Mouse (Mus musculus): ENCODE data around the gene Gm13288. TPM values are rescaled to one million over a fixed set of nuclear protein-coding genes. Genes with fewer than 3 reads are reported as not detected.
"Not testable (repeated sequence)": the region's sequence is repeated elsewhere in the genome, so short reads cannot be mapped to it uniquely, and the experiment has no call there.

The Gm13288 gene
- polyA plus RNA-seq, 1 experiment from 2014 or later, result 0.05 TPM

DNA sequence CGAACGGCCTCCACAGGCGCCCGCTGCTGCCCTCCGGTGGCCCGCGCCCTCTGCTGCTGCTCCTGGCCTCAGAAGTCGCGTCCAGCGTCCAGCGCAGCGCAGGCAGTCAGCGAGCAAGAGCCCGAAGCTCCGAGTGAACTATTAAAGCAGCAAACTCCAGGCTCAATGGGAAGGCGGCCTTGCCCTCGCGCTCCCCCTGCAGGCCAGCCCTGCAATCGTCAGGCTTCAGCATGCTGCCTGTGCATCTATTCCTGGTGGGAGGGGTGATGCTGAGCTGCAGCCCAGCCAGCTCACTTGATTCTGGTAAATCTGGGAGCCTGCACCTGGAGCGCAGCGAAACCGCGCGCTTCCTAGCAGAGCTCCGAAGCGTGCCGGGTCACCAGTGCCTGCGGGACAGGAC lies 16.9 kb upstream of the Gm13288 start, which contains the start of gene Gm13277:
TSS of gene Gm13277 (plus strand) at position 231 of the 400 bp plus-strand sequence.
- H3K4me2 ChIP-seq (replicated peaks; ENCODE audit: low read depth, low read length); H3K27me3 ChIP-seq (replicated peaks; ENCODE audit: insufficient read depth, low read length); H3K4me3 ChIP-seq (ENCODE audit: low read depth, low read length); DNase-seq (ENCODE audit: low spot score); H3K4me1 ChIP-seq (ENCODE audit: insufficient read depth, low read depth, low read length); H3K27ac ChIP-seq (ENCODE audit: low read length); ATAC-seq; H3K9ac ChIP-seq (replicated peaks; ENCODE audit: low read depth); H3K36me3 ChIP-seq (ENCODE audit: insufficient read depth, low read length); H3K9me3 ChIP-seq (ENCODE audit: low read length): not testable (repeated sequence)
- TF ChIP-seq CTCF (IDR thresholded peaks at IDR 0.05), result peak; percentile 60
- no CpG with 5 or more reads among the region's 28 CpGs for WGBS

DNA sequence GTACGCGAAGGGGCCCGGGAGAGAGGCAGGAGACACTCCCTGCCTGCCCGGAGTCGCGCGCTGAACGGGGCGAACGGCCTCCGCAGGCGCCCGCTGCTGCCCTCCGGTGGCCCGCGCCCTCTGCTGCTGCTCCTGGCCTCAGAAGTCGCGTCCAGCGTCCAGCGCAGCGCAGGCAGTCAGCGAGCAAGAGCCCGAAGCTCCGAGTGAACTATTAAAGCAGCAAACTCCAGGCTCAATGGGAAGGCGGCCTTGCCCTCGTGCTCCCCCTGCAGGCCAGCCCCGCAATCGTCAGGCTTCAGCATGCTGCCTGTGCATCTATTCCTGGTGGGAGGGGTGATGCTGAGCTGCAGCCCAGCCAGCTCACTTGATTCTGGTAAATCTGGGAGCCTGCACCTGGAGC lies 14.1 kb upstream of the Gm13288 start, which contains the start of gene Gm13278:
TSS of gene Gm13278 (plus strand) at position 301 of the 400 bp plus-strand sequence.
- not testable (repeated sequence) for H3K27ac ChIP-seq (ENCODE audit: low read length); H3K9ac ChIP-seq (replicated peaks; ENCODE audit: low read depth); H3K9me3 ChIP-seq (ENCODE audit: low read length); H3K4me3 ChIP-seq (ENCODE audit: low read depth, low read length); H3K4me1 ChIP-seq (ENCODE audit: insufficient read depth, low read depth, low read length); H3K36me3 ChIP-seq (ENCODE audit: insufficient read depth, low read length); H3K27me3 ChIP-seq (replicated peaks; ENCODE audit: insufficient read depth, low read length); H3K4me2 ChIP-seq (replicated peaks; ENCODE audit: low read depth, low read length); DNase-seq (ENCODE audit: low spot score); ATAC-seq
- WGBS, result no CpG with 5 or more reads among the region's 28 CpGs

DNA sequence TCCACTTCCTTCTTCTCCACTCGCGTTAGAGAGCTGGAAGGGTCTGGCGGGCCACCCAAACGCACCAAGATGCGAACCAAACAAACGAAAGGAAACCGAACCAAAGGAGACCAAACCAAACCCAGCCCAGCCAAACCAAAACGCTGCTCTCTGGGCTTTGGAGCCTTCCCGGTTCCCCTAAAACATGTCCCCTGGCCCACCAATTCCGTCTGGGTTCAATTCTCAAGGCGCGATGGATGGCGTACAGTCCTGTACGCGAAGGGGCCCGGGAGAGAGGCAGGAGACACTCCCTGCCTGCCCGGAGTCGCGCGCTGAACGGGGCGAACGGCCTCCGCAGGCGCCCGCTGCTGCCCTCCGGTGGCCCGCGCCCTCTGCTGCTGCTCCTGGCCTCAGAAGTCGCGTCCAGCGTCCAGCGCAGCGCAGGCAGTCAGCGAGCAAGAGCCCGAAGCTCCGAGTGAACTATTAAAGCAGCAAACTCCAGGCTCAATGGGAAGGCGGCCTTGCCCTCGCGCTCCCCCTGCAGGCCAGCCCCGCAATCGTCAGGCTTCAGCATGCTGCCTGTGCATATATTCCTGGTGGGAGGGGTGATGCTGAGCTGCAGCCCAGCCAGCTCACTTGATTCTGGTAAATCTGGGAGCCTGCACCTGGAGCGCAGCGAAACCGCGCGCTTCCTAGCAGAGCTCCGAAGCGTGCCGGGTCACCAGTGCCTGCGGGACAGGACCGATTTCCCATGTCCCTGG lies 11.2 kb upstream of the Gm13288 start, which contains the start of gene Gm13275:
TSS of gene Gm13275 (plus strand) at position 552 of the 740 bp plus-strand sequence.
- not testable (repeated sequence) for DNase-seq (ENCODE audit: low spot score); ATAC-seq; H3K4me3 ChIP-seq (ENCODE audit: low read depth, low read length); H3K4me1 ChIP-seq (ENCODE audit: insufficient read depth, low read depth, low read length); H3K4me2 ChIP-seq (replicated peaks; ENCODE audit: low read depth, low read length); H3K9me3 ChIP-seq (ENCODE audit: low read length); H3K27ac ChIP-seq (ENCODE audit: low read length); H3K9ac ChIP-seq (replicated peaks; ENCODE audit: low read depth); H3K36me3 ChIP-seq (ENCODE audit: insufficient read depth, low read length); H3K27me3 ChIP-seq (replicated peaks; ENCODE audit: insufficient read depth, low read length)
- TF ChIP-seq CTCF (IDR thresholded peaks at IDR 0.05), result peak; percentile 49
- WGBS, result 0% methylated on average over 6 of the region's 52 CpGs

DNA sequence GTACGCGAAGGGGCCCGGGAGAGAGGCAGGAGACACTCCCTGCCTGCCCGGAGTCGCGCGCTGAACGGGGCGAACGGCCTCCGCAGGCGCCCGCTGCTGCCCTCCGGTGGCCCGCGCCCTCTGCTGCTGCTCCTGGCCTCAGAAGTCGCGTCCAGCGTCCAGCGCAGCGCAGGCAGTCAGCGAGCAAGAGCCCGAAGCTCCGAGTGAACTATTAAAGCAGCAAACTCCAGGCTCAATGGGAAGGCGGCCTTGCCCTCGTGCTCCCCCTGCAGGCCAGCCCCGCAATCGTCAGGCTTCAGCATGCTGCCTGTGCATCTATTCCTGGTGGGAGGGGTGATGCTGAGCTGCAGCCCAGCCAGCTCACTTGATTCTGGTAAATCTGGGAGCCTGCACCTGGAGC lies 8.2 kb upstream of the Gm13288 start, which contains the start of gene Gm13279:
TSS of gene Gm13279 (plus strand) at position 301 of the 400 bp plus-strand sequence.
- H3K36me3 ChIP-seq (ENCODE audit: insufficient read depth, low read length); H3K4me1 ChIP-seq (ENCODE audit: insufficient read depth, low read depth, low read length); DNase-seq (ENCODE audit: low spot score); H3K27ac ChIP-seq (ENCODE audit: low read length); H3K9ac ChIP-seq (replicated peaks; ENCODE audit: low read depth); ATAC-seq; H3K4me3 ChIP-seq (ENCODE audit: low read depth, low read length); H3K27me3 ChIP-seq (replicated peaks; ENCODE audit: insufficient read depth, low read length); H3K4me2 ChIP-seq (replicated peaks; ENCODE audit: low read depth, low read length); H3K9me3 ChIP-seq (ENCODE audit: low read length): not testable (repeated sequence)
- no CpG with 5 or more reads among the region's 28 CpGs for WGBS

DNA sequence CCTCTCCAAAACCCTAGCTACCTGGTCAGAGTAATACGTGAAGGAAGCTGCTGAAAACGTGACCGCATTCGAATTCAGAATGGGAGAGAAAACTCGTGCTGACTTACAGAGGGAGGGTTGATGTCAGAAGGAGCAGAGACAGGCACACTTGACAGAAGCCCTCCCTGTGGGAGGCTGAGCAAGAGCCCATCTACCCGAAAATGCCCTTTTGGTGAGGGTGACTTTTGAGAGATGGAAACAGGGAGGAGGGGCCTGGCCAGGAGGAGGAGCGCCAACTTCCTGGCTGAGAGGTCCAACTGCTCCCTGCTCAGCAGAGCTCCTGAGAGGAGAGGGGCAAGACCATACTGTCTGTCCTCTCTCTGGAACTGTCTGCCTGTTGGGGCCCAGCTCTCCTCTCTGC lies 6.0 kb upstream of the Gm13288 start, which contains the start of gene Gm13285:
TSS of gene Gm13285 (plus strand) at position 301 of the 400 bp plus-strand sequence.
- not testable (repeated sequence) for H3K4me2 ChIP-seq (replicated peaks; ENCODE audit: low read depth, low read length); H3K36me3 ChIP-seq (ENCODE audit: insufficient read depth, low read length); H3K4me3 ChIP-seq (ENCODE audit: low read depth, low read length); ATAC-seq; H3K4me1 ChIP-seq (ENCODE audit: insufficient read depth, low read depth, low read length); H3K9ac ChIP-seq (replicated peaks; ENCODE audit: low read depth); H3K9me3 ChIP-seq (ENCODE audit: low read length); DNase-seq (ENCODE audit: low spot score); H3K27ac ChIP-seq (ENCODE audit: low read length); H3K27me3 ChIP-seq (replicated peaks; ENCODE audit: insufficient read depth, low read length)
- WGBS, result 14% methylated on average over 1 of the region's 7 CpGs

DNA sequence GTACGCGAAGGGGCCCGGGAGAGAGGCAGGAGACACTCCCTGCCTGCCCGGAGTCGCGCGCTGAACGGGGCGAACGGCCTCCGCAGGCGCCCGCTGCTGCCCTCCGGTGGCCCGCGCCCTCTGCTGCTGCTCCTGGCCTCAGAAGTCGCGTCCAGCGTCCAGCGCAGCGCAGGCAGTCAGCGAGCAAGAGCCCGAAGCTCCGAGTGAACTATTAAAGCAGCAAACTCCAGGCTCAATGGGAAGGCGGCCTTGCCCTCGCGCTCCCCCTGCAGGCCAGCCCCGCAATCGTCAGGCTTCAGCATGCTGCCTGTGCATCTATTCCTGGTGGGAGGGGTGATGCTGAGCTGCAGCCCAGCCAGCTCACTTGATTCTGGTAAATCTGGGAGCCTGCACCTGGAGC lies 2.4 kb upstream of the Gm13288 start, which contains the start of gene Gm13287:
TSS of gene Gm13287 (plus strand) at position 301 of the 400 bp plus-strand sequence.
- not testable (repeated sequence) for DNase-seq (ENCODE audit: low spot score); H3K4me2 ChIP-seq (replicated peaks; ENCODE audit: low read depth, low read length); ATAC-seq; H3K36me3 ChIP-seq (ENCODE audit: insufficient read depth, low read length); H3K4me1 ChIP-seq (ENCODE audit: insufficient read depth, low read depth, low read length); H3K4me3 ChIP-seq (ENCODE audit: low read depth, low read length); H3K27ac ChIP-seq (ENCODE audit: low read length); H3K27me3 ChIP-seq (replicated peaks; ENCODE audit: insufficient read depth, low read length); H3K9me3 ChIP-seq (ENCODE audit: low read length); H3K9ac ChIP-seq (replicated peaks; ENCODE audit: low read depth)
- WGBS, result no CpG with 5 or more reads among the region's 29 CpGs

DNA sequence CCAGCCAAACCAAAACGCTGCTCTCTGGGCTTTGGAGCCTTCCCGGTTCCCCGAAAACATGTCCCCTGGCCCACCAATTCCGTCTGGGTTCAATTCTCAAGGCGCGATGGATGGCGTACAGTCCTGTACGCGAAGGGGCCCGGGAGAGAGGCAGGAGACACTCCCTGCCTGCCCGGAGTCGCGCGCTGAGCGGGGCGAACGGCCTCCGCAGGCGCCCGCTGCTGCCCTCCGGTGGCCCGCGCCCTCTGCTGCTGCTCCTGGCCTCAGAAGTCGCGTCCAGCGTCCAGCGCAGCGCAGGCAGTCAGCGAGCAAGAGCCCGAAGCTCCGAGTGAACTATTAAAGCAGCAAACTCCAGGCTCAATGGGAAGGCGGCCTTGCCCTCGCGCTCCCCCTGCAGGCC lies 430 bp downstream of the Gm13288 start:
- not testable (repeated sequence) for H3K4me3 ChIP-seq (ENCODE audit: low read depth, low read length); H3K36me3 ChIP-seq (ENCODE audit: insufficient read depth, low read length); H3K9ac ChIP-seq (replicated peaks; ENCODE audit: low read depth); H3K4me2 ChIP-seq (replicated peaks; ENCODE audit: low read depth, low read length); H3K27me3 ChIP-seq (replicated peaks; ENCODE audit: insufficient read depth, low read length); H3K4me1 ChIP-seq (ENCODE audit: insufficient read depth, low read depth, low read length); DNase-seq (ENCODE audit: low spot score); ATAC-seq; H3K9me3 ChIP-seq (ENCODE audit: low read length); H3K27ac ChIP-seq (ENCODE audit: low read length)
- peak; percentile 43 for TF ChIP-seq CTCF (IDR thresholded peaks at IDR 0.05)
- no CpG with 5 or more reads among the region's 34 CpGs for WGBS
